Mouse (Mus musculus) kidney, adult 2 months (tissue): Measurements from ENCODE around the gene Frmpd2.

ENCODE experiments used
- CTCF ChIP-seq: fragments of 200-500 bp; conservative IDR thresholded peaks from 2 replicates; pipeline ENCODE4 v1.5.1; 2011; ENCODE audit warnings: low read depth, mild to moderate bottlenecking, control low read depth, low read length, moderate library complexity, mixed read lengths; ENCODE audit not compliant: insufficient read depth, insufficient read length
- POLR2A ChIP-seq: fragments of 200-500 bp; IDR thresholded peaks from one replicate; pipeline ENCODE4 v1.6.1; 2011; ENCODE audit warnings: low read depth, low read length, control low read depth

DNA sequence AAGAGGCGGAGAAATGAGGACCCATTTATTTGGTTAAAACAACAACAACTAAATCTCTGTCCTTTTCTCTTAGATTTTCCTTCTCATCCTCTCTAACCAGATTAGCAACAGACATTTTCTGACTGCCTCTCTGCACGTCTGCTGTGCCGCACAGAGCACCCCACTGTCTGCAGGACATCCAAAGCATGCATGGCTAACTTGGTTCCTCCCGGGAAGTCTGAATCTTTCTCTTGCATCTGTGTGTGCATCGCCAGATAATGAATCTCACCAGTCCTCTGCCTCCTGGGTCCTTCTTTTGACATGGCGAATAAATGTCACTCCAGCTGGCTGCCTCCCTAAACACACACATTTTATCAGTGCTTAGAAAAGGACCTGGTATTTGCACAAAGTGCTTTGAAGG lies 99.2 kb downstream of the Frmpd2 start:
- TF ChIP-seq CTCF: no peak
- TF ChIP-seq POLR2A: no peak
